Mouse (Mus musculus) thymus, postnatal 36 days (tissue): ENCODE data around the gene 1700018G05Rik.
"Not testable (repeated sequence)": the region's sequence is repeated elsewhere in the genome, so short reads cannot be mapped to it uniquely, and the experiment has no call there.

Source experiments
- DNase-seq, 2 experiments: peaks; one replicate each; pipeline ENCODE4 v3.0.0; 2022; ENCODE audit warnings: mixed read lengths in 2 of 2

1700018G05Rik gene

DNA sequence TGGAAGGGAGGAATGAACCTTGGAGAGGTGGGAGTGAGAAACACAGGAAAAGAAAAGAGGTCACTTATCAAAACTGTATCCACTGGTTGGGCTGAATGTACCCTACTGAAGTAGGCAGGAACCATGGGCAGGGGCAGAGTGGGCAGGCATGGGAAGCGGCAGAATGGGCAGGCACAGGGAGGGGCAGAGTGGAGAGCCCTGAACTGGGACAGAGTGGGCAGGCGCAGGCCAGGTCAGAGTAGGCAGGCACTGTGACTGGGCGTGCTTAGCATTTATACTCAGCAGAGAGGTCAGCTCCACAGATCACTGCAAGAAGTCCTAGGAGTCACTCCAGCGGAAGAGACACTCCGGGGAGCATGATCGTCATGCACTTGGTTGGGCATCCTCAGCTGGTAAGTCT is at the start of gene 1700018G05Rik:
1700018G05Rik (plus strand) TSS at position 301 of the 400 bp plus-strand sequence.
- not testable (repeated sequence) for DNase-seq

DNA sequence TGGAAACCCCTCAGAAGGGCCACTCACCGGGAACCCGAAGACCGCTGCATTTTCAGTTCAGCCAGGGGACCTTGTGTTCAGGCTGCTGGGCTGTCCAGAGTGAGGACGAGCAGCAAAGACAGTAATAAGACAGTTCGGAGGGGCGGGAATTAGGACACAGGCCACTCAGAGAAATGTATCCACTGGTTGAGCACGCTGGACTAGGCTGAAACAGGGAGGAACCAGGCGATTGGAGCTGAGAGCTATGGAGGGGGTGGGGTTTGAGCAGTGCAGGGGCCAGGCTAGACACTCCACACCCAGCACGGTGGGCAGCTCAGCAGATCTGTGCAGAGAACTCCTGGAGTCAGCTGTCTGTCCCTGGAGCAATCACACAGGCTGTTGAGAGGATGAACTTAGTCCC is 19.6 kb upstream of the 1700018G05Rik start, which contains the start of the genes Dmrtc1a and 1700011M02Rik:
Dmrtc1a (minus strand) TSS at position 101 of the 400 bp plus-strand sequence.
1700011M02Rik (plus strand) TSS at position 319 of the 400 bp plus-strand sequence.
- not testable (repeated sequence) for DNase-seq

DNA sequence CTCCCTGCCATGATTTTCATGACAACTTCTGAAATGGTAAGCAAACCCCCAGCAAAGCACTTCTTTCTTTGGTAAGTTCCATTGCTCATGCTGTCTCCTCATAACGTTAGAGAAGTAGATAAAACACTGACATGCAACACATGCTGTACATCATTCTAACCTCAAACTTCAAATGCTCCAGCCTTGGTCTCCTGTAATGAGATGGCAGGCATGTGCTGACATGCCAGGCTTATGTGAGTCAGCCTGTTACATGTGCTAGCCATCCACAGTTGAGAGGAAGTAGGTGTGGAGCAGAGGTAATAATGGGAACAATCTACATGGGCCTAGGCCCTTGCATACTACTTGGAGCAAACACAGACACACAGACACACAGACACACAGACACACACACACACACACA is 13.3 kb upstream of the 1700018G05Rik start:
- not testable (repeated sequence) for DNase-seq

DNA sequence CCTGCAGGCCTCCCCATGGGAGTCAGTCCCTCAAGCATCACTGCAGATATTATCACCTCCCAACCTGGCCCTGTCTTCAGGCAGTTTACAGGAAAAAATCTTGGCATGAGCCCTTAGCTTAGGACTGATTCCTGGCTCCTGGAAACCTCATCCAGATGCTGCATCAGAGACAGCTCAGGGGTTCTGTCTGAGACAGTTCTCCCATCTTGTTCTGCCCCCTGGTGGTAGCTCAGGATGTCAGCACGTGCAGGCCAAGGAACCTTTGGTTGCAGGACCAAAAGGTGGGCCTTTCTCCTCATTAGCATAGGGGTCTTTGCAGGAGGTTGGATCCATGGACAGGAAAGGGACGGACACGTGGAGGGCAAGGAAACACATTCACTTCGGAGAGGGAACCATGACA is 1.5 kb upstream of the 1700018G05Rik start:
- DNase-seq: not testable (repeated sequence)

DNA sequence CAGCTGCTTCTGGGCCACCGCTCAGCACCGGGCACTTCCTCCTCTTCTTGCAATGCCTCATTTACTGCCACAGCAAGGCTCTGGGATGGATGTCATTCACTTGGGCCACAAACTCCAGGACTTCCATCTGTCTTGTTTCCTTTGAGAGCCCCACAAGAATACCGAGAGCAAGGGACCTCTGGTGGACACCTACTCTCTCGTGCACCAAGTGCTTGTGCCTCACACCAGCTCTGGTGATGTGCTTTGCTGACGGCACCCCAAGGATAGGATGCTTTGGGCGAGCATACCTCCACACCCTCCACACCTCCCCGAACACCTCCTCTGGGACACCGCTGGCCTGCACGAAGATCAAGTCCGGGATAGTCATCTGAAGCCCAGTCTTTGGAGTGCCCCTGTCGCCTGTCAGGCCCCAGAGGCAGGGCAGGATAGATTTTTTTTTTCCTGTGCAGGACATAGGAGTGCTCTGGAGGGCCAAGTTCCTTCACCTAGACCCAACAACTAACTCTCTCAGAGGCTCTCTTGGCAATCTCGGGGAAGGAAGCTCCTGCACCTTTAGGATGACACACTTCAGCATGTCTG is 4.9 kb downstream of the 1700018G05Rik start:
- DNase-seq: no peak

DNA sequence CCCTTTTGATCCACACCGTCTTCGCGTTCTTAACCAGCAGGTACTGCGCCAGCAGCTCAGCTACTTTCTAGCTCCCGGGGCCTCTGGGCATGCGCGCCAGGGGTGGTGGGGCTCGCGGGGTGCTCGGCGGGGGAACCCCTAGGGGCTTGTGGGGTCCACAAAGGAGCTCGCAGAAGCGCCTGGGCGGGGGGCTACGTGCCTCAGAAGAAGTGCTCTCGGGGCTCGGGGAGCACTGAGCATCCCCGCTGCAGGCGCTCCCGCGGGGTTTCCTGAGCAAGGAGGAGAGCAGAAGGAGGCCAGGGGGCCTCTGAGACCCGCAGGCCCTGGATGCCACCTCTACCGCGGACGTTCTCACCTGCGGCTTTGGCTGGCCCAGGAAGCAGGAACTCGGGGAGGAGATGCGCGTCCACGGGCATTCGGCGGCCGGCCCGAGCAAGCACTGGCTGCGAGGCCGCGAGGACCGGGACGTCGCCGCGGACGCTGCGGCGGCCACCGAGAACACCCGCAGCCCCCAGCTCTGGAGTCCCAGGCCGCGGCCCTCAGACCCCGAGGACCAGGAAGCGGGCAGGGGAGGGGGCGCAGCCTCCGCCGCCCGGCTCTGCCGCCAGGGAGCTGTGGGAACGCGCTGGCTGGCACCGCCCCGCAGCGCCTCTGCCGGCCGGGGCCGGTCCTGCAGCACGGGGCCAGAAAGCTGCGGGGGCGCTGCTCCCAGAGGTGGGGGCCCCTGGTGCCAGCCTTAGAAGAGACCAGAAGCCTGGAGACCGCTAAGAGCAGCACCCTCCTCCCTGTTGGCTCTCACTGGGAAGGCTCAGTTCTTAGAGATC is 5.6 kb downstream of the 1700018G05Rik start:
- DNase-seq: peak; percentile 21 to 24

DNA sequence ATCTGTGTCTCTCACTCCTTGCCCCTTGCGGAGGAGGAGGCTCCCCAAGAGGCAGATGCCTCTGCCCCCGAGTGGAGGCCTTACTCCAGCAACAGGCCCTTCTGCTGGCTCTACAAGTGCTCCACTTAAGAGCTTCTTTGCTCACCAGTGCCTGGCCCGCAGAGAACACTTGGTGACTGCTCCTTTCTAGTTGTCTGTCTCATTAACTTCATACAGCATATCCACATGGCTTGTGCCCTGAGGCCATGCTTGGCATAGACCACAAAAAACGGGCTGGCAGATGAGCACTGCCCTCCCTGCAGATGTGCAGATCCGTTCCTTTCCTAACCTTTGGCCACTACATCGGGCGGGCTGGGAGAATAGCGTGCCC is 6.2 kb downstream of the 1700018G05Rik start:
- DNase-seq: no peak

DNA sequence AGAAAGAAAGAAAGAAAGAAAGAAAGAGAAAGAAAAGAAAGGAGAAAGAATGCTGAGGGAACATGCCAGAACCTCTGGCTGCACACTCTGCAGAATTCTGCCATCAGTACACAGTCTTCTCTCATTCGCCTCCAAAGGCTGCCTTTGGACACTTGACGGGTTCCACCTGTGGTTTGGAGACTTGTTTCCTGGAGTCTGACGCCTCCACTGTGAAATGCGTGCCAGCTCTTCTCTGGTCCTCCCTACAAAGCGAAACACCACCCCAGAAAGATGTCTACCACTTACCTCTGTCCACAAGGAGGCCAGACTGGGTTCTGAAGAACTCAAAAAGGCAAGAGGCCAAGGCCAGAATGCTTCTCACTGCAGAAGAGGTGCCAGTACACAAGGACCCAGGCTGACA is 8.6 kb downstream of the 1700018G05Rik start:
- DNase-seq: no peak

DNA sequence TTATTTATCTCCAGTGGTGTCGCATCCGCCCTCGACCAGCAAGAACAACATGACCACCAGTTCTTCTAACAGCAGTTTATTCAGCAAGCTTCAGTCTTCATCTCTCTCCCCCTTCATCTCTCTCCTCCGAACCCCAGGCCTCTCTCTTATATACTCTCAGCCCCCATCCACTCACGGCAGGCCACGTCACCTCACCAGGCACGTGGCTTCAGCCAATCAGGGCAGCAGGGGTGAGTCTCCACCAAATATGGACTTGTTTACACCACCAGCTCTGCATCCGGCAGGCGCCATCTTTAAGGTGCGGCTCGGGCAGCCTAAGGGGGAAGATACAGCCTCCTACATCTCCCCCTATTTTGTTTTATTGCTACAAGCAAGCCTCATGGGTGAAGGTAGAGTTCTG is 22.0 kb downstream of the 1700018G05Rik start:
- not testable (repeated sequence) for DNase-seq

DNA sequence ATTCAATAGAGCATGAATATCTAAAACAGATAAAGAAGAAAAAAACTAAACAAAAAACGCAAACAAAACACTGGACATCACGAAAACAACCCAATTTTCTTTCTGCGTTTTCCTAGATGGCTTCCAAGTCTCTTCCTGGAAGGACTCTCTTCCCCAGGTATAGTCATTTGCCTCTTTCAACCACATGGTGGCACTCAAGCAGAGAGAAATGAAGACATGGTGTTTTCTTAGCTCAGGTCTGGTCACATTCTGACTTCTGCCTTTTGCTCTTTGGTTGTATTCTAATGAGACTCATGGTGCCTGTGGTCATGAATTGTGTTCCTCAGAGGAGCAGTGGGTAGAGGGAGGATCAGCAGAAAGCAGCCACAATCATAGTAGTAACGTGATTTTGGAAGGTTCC is 30.7 kb downstream of the 1700018G05Rik start:
- no peak for DNase-seq

DNA sequence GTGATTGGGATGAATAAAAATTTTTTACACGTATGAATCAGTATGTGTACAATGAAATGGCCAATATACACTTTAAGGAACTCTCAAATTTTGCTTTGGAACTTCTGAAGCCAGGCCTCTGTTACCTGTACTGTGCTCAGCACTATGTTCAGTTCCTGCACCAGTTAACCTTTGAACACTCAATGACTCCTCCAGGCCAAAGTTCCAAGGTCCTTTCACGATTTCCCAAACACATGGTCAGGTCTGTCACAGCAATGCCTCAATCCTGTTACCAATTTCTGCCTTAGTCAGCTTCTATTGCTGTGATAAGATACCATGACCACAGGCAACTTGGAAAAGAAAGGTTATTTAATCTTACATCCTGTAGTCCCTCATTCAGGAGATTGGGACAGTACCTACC is 32.4 kb downstream of the 1700018G05Rik start:
- DNase-seq: no peak
